Mouse (Mus musculus) gastrocnemius, postnatal 36 days (tissue): ENCODE measurements around the gene Tmem245. TPM values are rescaled to one million over a fixed set of nuclear protein-coding genes. Genes with fewer than 3 reads are reported as not detected.

Experiments
- DNase-seq, 2 experiments: peaks; one replicate each; pipeline ENCODE4 v3.0.0; 2022
- intact Hi-C: fragments of 180-260 bp; cut with DNase I; formaldehyde crosslinking; loops from one replicate; pipeline ENCODE4 v1.15.1; 2025
- microRNA-seq, 2 experiments: library from miRNA; unstranded; fragments of <30 nt; microRNA quantifications; one replicate each; pipeline ENCODE4 v1.2.0; 2021
- total RNA-seq, 2 experiments: library from RNA; stranded (reverse); gene quantifications; 2 replicates each; pipeline ENCODE4 v1.2.3; 2021

Tmem245 gene
- total RNA-seq, 2 experiments from 2014 or later: 16.3 to 23.9 TPM

DNA sequence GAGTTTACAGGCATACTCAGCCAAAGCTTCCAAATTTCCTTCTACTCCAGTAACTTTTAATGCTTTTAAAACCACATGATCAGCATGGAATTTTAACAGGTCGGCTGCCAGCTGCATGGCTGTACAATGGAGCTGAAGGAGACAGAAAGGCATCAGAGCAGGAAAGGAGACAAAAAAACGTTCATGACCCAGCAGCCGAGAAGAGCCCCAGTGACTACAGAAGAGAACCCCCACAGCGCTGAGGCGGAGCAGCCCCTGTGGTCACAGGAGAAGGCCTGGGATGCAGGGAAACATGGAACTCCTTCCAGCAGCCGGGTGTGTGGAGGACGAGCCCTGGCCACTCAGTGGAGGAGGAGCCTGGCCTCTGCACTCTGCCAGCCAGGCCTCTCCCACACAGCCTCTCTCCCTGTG, 117.7 kb downstream of the Tmem245 start:
- intact Hi-C loops: no loop called here
- DNase-seq: peak; percentile 25 to 34

- intact Hi-C loops: no loop called here
These were observed 118.3 kb downstream of the Tmem245 start for GRCm38 (mm10) chr4:56828932-56829331.

GRCm38 (mm10) chr4:56824231-56824630, 123.0 kb downstream of the Tmem245 start:
- intact Hi-C loops: no loop called here
- DNase-seq: no peak

More at GRCm38 (mm10) chr4:56828932-56829331, 118.3 kb downstream of the Tmem245 start:
- DNase-seq: no peak

DNA sequence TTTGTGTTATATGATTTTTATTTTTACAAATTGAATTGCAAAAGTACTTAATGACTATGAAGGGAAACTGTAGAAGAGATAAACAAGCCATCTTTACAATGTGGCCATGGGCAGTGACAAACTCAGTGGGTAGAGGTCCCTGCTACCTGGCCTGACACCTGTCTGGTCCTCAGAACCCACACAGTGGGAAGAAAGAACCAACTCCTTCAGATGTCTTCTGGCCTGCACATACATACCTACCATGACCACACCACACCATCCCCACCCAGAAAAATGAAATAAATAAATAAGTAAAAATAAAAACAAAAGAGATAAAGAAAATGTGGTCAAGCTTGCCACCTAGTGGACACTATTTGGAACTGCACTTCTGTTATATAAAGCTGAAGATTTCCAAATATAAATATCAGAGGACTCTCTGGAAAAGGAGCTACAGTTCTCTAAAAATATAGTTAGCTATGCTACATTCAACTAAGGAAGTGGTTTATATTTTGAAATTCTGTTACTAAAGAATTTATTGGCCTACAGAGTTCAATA, 127.2 kb downstream of the Tmem245 start:
- intact Hi-C loops: no loop called here
- no peak for DNase-seq

Small RNAs within 50 kb of the gene (microRNA-seq; reads per million reads assigned to microRNA genes)
- gene Mir32: 31.9 to 43.0 reads per million in 2 experiments

Other genes starting within 250 kb of the Tmem245 start
- gene Gm26657, start 207.4 kb downstream of the Tmem245 start, total RNA-seq: not detected
- gene Actl7b, start 206.0 kb downstream of the Tmem245 start, total RNA-seq: not detected
- not detected for gene Actl7a, start 204.0 kb downstream of the Tmem245 start, total RNA-seq
- gene Elp1, start 145.1 kb downstream of the Tmem245 start, total RNA-seq: 10 to 100 TPM; 17.5 to 22.9 TPM
- gene Fam206a, start 145.1 kb downstream of the Tmem245 start, total RNA-seq: 1 to 10 TPM; 1.1 to 2.3 TPM
- gene Ctnnal1, start 82.2 kb downstream of the Tmem245 start, total RNA-seq: 1 to 10 TPM; 8.3 to 9.2 TPM
- gene Frrs1l, start 43.0 kb upstream of the Tmem245 start, total RNA-seq: not detected
- gene Epb41l4b, start 196.0 kb upstream of the Tmem245 start, total RNA-seq: 1 to 10 TPM; 1.9 to 2.2 TPM